Mouse (Mus musculus) erythroid progenitor cell, adult 5-6 weeks (primary cell): ENCODE results near the gene Gm28557. TPM values are rescaled to one million over a fixed set of nuclear protein-coding genes. Genes with fewer than 3 reads are reported as not detected.
"Not testable (repeated sequence)": the region's sequence is repeated elsewhere in the genome, so short reads cannot be mapped to it uniquely, and the experiment has no call there.

Source experiments
- ATAC-seq: replicated peaks from 2 replicates; pipeline ENCODE4 v1.8.0; 2016; ENCODE audit warnings: moderate number of reproducible peaks, mild to moderate bottlenecking, moderate TSS enrichment, inconsistent platforms; ENCODE audit not compliant: poor library complexity, low FRiP score, severe bottlenecking
- total RNA-seq, 2 experiments: library from RNA; stranded (forward) in 1 of 2; stranded (reverse) in 1 of 2; fragments of 150-400 nt in 1 of 2; fragments of 186-747, 209-891 nt in 1 of 2; gene quantifications; 2 replicates each; pipeline versions ENCODE4 v1.2.3 to v1.2.4; 2015 to 2017; ENCODE audit warnings: low replicate concordance in 2 of 2

The Gm28557 gene
- total RNA-seq (2015; ENCODE audit: low replicate concordance) (not detected in 2 replicates), total RNA-seq (2017; ENCODE audit: low replicate concordance) (0.83 TPM in 1 of 2 replicates, not detected in the other)

DNA sequence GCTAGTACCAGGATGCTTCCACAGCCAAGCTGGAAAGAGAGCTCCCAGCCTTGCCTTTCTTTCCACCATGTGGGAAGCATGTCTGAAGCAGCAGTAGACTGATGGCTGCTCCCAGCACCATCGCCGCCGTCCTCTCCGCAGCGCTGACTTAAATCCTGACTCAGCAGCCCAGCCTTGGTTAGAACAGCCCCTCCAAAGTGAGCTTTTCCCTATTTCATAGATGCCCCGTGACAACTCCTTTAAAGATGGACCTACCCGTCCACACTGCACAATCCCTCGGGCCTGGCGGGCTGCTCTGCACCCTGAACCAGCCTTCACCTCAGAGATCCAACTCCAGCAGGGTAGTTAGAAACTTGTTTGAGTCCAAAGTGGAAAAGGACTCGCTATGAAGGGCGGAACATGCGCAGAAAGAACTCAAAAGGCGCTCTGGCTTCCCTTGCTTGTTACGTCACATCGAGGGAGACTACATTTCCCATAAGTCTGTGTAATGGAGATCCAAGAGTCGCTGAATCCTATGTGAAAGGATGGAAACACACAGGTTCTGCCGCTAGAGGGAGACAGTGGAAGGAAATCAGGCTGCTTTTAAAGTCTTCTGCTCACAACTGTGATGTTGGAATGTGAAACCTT lies at the start of gene Gm28557:
TSS of gene Gm28557 (minus strand) at position 411 of the 627 bp plus-strand sequence.
- peak; percentile 98 for ATAC-seq

DNA sequence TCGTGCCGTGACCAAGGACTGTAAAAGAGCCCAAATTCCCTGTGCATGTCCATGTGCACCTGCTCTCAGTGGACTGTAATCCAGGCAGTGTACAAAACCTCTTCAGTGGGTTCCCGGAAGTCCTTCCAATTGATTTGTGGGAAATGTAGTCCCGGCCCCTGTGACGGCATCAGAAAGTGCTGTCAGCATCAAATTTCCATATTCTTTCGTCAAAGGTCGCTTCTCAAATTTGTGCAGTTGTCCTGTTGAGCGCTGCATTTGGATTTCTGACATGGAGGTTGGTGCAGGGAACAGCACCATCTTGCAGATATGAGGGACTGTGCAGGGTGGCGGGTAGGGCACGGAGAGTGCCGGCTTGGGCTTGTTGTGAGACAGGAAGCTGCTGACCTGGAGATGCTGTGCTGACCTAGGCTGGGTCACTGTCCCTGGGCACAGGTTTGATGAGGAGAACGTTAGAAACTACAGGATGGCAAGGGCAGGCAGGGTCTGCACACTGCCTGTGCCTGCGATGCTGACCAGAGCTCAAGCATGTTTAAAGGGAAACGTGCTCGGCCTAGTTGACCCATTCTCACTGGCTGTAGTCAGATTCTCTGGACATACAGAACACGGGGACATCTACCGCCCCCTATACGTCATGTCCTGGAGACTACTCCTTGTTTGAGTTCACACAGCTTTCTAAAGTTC lies 19.8 kb upstream of the Gm28557 start:
- peak; percentile 25; the same call in 1 of the 2 replicates for ATAC-seq

GRCm38 (mm10) chr13:67127507-67127906 lies 19.1 kb upstream of the Gm28557 start:
- not testable (repeated sequence) for ATAC-seq

GRCm38 (mm10) chr13:67124460-67124859 lies 16.1 kb upstream of the Gm28557 start:
- ATAC-seq = no peak

DNA sequence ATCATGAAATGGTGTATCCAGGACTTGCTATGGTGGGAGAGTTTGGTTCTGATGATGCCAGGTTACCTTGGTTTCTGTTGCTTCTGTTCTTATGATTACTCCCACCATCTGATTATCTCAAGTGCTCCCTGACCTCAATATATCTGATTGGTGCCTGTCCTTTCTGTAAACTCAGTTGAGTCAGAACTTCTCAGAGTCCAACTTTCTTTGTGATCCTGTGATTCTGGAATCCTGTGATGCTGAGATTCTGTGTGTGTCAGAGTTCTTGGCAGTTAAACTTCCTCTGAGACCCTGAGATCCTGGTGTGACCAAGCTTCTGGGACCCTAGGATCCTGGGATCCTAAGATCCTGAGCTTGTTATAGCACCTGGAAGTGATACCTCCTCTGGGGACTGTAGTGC lies 13.0 kb upstream of the Gm28557 start, which contains the start of gene Zfp759:
TSS of gene Zfp759 (plus strand) at position 301 of the 400 bp plus-strand sequence.
- not testable (repeated sequence) for ATAC-seq

GRCm38 (mm10) chr13:67116163-67116562 lies 7.8 kb upstream of the Gm28557 start, which contains the start of gene Rslcan18:
TSS of gene Rslcan18 (minus strand) at chr13:67116263.
- not testable (repeated sequence) for ATAC-seq

DNA sequence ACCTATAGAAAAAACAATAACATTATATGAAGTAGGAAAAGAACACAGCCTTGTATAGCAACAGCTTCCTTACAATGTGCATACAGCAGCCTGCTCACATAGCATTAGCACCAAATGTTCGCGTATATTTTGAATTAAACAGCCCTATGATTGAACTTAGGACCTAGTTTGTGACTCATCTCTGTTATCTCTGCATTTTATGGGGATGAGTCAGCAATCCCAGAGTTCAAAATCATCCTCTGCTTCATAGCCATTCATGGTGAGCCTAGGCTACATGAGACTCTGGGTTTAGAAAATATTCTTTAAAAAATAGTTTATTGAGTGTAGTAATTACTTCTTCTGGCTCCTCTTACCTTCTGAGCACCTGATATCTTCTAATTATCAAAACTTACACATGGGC lies 4.9 kb upstream of the Gm28557 start:
- ATAC-seq = no peak

DNA sequence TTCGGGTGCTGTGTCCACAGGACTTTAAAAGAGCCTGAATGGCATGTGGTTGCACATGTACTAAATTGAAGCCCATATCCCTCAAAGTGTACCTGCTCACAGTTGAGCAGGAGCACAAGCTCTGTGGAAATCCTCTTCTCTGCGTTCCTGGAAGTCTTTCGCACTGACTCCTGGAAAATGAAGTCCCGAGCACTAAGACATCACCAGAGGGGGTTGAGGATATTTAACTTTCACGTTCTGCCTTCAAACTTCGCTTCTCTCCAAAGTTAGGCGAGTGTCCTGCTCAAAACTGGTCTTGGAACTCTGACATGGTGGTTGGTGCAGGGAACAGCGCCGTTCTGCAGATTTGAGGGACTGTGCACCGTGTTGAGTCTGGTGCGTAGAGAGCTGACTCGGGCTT lies 3.7 kb upstream of the Gm28557 start:
- ATAC-seq = no peak

GRCm38 (mm10) chr13:67108821-67109206 lies 410 bp upstream of the Gm28557 start:
- peak; percentile 64 for ATAC-seq

GRCm38 (mm10) chr13:67107681-67108080 lies 723 bp downstream of the Gm28557 start:
- no peak for ATAC-seq

GRCm38 (mm10) chr13:67097876-67098275 lies 10.5 kb downstream of the Gm28557 start, which contains the start of gene Zfp708:
TSS of gene Zfp708 (minus strand) at chr13:67097976.
- no peak for ATAC-seq

GRCm38 (mm10) chr13:67090154-67090553 lies 18.2 kb downstream of the Gm28557 start:
- no peak for ATAC-seq

DNA sequence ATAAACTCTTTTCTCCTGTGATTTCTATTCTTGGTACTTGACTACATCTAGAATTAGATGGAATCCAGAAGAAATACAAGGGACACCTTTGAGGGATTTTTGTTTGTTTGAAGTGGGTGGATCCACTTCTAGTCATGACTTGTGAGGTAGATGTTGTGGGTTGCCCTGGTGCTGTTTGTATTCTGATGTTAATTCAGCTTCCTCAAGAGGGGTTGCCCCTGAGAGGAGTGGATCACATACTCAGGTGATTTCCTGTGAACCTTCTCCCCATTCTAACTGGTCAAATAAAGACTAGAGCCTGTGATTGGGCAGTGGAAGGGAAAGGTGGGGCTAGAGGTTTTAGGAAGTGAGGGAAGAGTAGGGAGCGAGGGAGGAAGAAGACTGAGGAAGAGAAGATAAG lies 26.5 kb downstream of the Gm28557 start:
- ATAC-seq = no peak

- peak; percentile 92 for ATAC-seq
These were observed 27.2 kb downstream of the Gm28557 start for GRCm38 (mm10) chr13:67081142-67081713.

DNA sequence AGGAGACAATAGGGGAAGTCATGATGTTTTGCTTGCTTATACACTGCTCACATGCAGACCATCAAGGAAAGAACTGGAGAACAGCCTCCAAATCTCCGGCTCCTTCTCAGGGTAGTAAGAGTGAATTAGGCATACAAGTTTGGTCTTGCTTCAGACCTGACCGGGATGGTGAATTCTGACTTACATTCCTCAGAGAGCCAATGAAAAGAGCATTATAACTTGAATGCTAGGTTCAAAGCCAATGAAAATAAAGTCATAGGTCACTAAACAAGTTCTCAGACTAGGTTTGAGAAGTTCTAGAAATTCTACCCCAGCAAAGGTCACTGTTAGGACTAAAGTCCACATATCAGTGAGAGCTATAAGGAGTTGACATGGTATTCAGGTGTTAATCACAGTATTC lies 31.2 kb downstream of the Gm28557 start:
- no peak for ATAC-seq

DNA sequence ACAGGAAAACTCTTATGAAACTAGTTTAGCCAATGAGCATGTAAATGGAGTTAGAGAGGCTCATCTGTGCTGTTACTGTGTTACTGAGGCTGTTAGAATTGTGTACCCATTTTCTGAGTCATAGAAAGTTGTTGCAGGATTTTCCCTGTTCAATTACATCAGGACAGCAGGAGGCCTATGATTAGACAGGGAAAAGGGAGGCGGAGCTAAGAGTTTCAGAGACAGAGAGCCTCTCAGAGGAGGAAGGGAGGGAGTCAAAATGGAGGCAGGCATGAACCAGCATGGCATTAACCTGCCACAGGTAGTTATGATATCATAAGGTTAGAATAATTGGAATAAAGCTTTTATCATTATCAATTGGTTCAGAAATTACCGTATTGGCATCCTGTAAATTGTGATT lies 35.6 kb downstream of the Gm28557 start:
- no peak for ATAC-seq

GRCm38 (mm10) chr13:67065386-67065785 lies 43.0 kb downstream of the Gm28557 start:
- no peak for ATAC-seq

DNA sequence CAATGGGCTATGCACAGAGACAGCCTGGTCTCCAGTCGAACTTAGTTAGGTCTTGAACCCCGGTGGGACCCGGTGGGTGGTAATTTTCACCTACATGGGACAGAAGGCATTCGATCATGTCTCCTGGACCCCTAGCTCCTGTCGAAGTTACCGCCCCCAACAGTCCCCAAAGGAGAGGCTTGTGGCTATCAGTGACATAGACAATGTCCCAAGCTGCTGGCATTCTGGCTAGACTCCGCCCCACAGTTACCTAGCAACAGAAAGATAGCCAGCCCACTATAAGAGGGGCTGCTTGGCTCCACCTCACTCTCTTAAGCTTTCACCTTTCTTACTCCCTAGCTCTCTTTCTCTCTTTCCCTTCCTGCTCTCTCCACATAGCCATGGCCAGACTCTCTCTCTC lies 46.0 kb downstream of the Gm28557 start:
- no peak for ATAC-seq

DNA sequence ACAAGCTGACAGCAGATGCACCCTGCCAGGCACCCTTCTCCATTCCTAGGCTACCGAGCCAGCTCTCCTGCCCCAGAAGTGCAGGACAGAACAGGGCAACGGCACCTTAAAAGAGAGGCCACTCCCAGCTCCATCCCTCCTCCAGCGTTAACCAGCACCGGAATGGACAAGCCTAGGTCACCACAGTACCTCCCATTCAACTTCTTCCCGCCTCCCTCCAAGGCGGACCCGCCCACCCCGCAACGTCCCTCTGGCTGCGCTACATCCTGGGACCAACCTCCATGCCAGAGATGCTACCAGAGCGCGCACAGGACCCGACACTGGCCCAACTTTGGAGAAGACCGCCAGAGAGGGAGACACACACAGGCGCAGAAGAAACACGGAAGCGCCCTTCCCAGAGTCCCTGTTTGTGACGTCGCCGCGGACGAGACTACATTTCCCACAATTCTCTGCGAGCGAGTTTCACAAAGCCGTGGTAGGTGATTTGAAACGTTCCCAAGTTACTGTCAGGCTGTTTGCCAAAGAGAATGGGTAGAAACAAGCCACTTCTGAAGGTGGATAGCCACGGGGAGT lies 47.5 kb downstream of the Gm28557 start, which contains the start of gene Zfp712:
TSS of gene Zfp712 (minus strand) at position 385 of the 573 bp plus-strand sequence.
- ATAC-seq = peak; percentile 99

DNA sequence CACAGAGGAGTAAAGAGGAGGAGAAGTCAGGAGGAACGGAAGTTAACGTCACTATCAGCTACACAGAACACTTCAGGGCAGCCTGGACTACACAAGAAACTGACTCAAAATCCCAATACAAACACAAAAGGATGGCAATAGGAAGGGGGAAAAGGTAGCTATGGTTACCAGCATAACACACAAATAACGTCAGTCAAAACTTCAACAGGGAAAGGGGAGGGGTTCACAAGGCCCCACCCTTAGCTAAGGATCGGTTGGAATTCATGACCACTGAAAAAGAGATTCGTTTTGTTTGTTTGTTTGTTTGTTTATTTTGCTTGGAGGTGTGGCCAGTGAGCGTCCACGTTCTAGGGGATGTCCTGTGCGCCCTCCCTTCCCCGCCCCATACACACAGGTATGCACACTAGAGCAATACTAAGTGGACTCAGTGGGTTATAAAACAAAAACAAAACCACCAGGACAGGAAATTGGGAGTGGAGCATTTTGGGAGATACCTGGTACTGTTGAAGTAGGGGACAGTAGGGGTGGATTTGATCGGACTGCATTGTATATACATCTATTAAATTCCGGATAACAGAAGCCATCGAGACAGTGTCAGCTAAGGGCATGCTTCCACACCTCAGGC lies 48.1 kb downstream of the Gm28557 start:
- ATAC-seq = no peak; the same call in 1 of the 2 replicates
